Mouse (Mus musculus) gastrocnemius, postnatal 36 days (tissue): ENCODE results near the gene Plk2. TPM values are rescaled to one million over a fixed set of nuclear protein-coding genes. Genes with fewer than 3 reads are reported as not detected.
"Not testable (repeated sequence)": the region's sequence is repeated elsewhere in the genome, so short reads cannot be mapped to it uniquely, and the experiment has no call there.

ENCODE experiments used
- DNase-seq, 2 experiments: peaks; one replicate each; pipeline ENCODE4 v3.0.0; 2022
- intact Hi-C: fragments of 180-260 bp; cut with DNase I; formaldehyde crosslinking; loops from one replicate; pipeline ENCODE4 v1.15.1; 2025
- total RNA-seq, 2 experiments: library from RNA; stranded (reverse); gene quantifications; 2 replicates each; pipeline ENCODE4 v1.2.3; 2021

Plk2 gene
- total RNA-seq, 2 experiments from 2014 or later = 5.6 to 10.0 TPM

- DNase-seq = no peak
- intact Hi-C loops = loop anchor here (5.0 kb wide), 1 partner anchor 245 kb away; no protein-coding TSS in a partner anchor
Observed at GRCm38 (mm10) chr13:110401877-110402276, 7.0 kb downstream of the Plk2 start.

DNA sequence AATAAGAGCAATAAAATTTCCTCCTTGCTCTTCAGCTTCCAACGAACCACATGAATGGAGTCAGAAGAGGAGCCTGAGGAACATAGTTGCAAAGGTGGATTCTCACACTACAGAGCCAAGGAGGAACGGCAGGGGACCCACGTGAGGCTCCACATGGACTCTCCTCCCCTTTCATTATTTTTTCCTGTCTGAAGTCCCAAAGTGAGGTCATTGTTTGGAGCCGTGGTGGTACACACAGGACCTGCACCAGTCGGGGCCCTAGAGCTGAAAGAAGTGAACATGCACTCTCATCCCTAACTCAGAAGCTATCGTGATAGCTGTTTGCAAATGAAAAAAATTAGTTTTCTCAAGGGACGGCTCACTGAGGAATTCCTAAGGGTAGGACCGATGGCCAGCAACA is 9.2 kb downstream of the Plk2 start:
- intact Hi-C loops = loop anchor here (5.0 kb wide), 1 partner anchor 243 kb away; no protein-coding TSS in a partner anchor
- DNase-seq = no peak

GRCm38 (mm10) chr13:110404686-110405085 is 9.8 kb downstream of the Plk2 start:
- DNase-seq = not testable (repeated sequence)
- intact Hi-C loops = loop anchor here (5.0 kb wide), 1 partner anchor 243 kb away; no protein-coding TSS in a partner anchor

- peak; percentile 24 to 40 for DNase-seq
Observed at GRCm38 (mm10) chr13:110406152-110406551, 11.3 kb downstream of the Plk2 start.

GRCm38 (mm10) chr13:110412572-110413209 is 17.8 kb downstream of the Plk2 start:
- DNase-seq = no peak
- intact Hi-C loops = no loop called here

More at GRCm38 (mm10) chr13:110406152-110406551, 11.3 kb downstream of the Plk2 start:
- intact Hi-C loops = no loop called here

DNA sequence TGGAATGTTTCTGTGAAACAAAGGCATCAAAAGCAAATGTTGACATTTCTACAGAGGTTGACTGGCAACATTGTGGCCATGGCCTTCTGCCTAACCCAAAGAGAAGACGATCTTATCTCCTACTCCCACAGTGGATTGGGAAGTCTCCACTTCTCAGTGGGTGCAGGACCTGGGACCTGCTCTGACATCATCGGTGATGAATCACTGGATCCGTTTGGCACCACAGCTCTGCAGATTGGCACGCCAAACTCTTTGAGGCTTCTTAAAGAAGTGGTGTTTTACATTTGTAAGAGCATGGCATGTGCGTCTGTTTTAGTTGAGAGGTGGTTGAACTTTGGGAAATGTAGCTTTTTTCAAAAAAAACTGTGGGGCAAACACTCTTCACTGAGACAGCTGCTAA is 23.8 kb downstream of the Plk2 start:
- intact Hi-C loops = no loop called here
- DNase-seq = no peak

GRCm38 (mm10) chr13:110419640-110420039 is 24.8 kb downstream of the Plk2 start:
- no peak for DNase-seq
- intact Hi-C loops = no loop called here

DNA sequence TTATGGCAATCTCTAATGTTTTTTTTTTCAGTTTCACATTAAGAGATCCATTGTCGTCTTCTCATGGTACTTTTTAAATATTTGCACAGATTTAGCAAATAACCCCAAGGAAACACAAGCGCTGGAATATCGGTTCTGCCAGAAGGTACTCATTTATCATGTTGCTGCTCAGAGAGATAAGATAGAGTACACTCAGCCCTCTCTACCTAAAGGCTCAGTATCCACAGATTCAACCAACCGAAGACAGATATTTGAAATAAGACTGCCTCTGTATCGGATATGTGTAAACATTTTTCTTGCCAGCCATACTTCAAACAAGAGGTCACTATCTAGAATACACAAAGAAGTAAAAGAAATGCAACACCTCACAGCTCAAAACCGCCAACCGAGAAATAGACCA is 27.6 kb downstream of the Plk2 start:
- DNase-seq = no peak
- intact Hi-C loops = no loop called here

DNA sequence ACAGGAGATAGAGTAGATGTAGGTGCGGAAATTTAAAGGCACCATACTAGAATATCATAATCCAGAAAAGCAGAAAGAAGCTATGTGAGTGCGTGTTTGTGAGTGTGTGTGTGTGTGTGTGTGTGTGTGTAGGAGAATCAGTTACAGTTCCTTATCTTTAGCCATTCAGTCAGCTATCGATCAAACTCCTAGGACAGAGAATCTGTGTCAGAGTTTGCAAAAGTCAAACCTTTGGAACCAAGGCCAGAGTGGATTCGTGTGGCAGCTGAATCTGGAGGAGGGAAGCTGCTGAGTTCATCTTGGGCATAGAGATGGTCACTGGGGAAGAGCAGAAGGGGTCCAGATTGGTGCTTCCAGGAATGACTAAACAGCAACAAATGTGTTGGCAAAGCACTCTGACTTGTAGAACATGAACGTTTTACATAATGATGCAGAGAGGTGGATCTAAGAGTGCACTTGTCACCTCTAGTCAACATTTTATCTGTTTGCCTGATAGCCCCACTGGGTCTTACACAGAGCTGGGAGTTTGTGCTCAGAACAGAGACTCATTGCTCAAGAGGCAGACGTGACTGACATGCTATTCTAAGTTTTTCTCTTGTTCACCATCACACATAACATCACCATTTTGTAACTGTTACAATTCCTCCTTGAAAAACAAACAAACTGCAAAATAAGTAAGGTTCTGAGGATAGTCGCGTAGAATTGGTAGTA is 30.8 kb downstream of the Plk2 start:
- no peak for DNase-seq
- intact Hi-C loops = no loop called here

DNA sequence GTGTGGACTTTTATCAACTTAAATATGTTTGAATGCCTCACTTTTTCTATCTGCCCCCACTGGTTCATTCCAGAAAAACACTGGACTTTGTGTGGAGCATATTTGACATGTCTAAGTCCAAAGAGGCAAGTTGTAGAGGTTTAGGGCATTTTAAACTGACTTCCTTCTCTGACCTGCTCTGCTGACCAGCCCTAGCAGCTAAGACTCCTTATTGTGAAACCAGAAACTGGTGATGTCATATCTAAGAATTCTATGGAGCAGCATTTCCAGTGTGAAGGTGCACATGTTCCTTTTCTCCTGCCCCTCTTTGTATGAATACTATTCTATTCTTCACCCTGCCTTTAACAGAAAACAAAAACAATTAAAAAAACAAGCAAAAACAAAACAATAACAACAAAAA is 36.5 kb downstream of the Plk2 start:
- DNase-seq = no peak
- intact Hi-C loops = no loop called here

DNA sequence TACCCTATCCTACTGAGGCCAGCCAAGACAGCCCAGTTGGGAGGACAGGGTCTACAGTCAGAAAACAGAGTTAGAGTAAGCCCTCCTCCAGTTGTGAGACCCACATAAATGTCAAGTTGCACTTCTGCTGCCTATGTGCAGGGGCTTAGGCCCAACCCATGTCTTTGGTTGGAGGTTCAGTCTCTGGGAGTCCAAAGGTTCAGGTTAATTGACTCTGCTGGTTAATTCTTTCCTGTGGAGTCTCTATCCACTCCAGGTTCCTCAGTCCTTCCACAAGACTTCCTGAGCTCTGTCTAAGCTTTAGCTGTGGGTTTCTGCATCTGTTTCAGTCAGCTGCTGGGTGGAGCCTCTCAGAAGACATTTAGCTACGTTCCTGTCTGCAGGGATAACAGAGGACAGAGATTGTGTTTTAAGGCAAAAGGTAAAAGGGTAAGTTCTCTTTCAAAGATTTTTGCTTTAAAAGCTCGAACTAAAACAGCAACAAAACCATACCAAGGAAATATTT is 37.3 kb downstream of the Plk2 start:
- no peak for DNase-seq

DNA sequence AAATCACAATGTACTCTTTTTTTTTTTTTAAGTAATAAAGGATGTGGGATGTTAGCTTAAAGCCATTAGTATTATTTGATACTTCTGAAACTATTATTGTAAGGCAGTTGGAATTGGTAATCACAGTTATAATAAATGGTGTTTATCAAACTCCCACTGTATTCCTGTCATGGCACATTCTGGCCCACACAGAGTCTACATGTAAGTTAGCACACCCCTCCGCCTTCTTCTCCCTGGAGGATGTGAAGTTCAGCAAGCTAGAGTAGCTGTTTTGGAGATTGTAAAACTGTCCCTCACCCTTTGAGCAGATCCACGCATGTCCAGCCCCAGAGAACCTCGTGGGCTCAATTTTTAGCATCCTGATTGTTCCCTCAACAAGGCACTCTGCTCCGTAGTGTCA is 37.8 kb downstream of the Plk2 start:
- intact Hi-C loops = no loop called here
- no peak for DNase-seq

More for the DNA sequence above, 37.3 kb downstream of the Plk2 start:
- intact Hi-C loops = no loop called here

GRCm38 (mm10) chr13:110436692-110437091 is 41.8 kb downstream of the Plk2 start:
- no peak for DNase-seq
- intact Hi-C loops = no loop called here

DNA sequence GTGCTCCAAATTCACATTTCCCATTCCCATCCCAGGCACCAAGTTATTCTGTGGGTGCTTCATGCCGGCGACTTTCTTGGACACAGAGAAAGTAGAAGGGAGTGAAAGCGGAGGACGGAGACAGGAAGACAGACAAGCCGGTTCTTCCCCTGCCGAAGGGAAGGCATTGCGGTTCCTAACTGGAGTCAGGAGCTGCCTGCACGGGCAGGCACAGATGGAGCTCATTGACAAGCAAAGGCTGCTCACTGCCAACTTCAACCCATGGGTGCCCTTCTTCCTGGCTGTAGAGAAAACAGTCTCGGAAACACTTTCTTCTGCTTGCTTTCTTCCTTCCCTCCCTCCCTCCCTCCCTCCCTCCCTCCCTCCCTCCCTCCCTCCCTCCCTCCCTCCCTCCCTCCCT is 43.8 kb downstream of the Plk2 start:
- DNase-seq = no peak
- intact Hi-C loops = no loop called here

DNA sequence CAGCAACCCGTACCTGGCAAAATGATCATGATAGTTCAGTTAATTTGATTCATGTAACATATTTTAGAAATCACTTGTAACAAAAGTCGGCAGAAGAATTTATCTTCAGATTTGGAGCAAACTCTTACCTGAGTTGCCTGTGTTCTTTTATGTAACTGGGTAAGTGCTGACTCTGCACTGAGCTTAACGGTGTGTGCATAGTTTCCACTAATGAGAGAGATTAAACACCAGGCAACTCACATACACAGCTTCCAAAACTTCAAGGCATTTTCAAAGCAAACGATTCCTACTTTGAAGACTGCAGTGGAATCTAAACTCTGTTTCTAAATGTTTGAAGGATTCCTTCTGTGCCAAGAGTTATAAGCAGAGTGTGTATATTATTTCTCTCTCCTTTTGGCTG is 49.5 kb downstream of the Plk2 start:
- DNase-seq = no peak
- intact Hi-C loops = no loop called here

GRCm38 (mm10) chr13:110444894-110445293 is 50.0 kb downstream of the Plk2 start:
- DNase-seq = no peak

GRCm38 (mm10) chr13:110446434-110446833 is 51.6 kb downstream of the Plk2 start:
- intact Hi-C loops = no loop called here
- DNase-seq = no peak

More at GRCm38 (mm10) chr13:110444894-110445293, 50.0 kb downstream of the Plk2 start:
- intact Hi-C loops = no loop called here

- intact Hi-C loops = no loop called here
- DNase-seq = no peak
Observed at GRCm38 (mm10) chr13:110450056-110450455, 55.2 kb downstream of the Plk2 start.
